Comparison of ENCODE assay signal across 8 mouse cellular contexts in genomic region chr7:25395186-25395557, GRCm38 (mm10). TPM values are rescaled to one million over a fixed set of nuclear protein-coding genes. Genes with fewer than 3 reads are reported as not detected.
DNase-seq lines count a peak whose midpoint lies in the region; ATAC-seq and TF ChIP-seq lines count a peak whose summit lies in the region.

No protein-coding gene starts in this region.

- 1% methylated on average over 22 of the region's 22 CpGs for WGBS in lung, adult 2 months
- 0% methylated on average over 22 of the region's 22 CpGs for WGBS in intestine, embryonic 15.5 days
- 0% methylated on average over 22 of the region's 22 CpGs for WGBS in midbrain, postnatal 0 days

- H3K9me3 ChIP-seq in intestine, embryonic 15.5 days, result no peaks in the 10 kb centered on the region
- no peaks in the 10 kb centered on the region for H3K9me3 ChIP-seq in midbrain, postnatal 0 days (ENCODE audit: low read length)

- peak; percentile 24 for ATAC-seq in intestine, embryonic 15.5 days
- peak; percentile 60 for ATAC-seq in midbrain, postnatal 0 days (ENCODE audit: low FRiP score)

- no peaks in the 10 kb centered on the region for H3K36me3 ChIP-seq in intestine, embryonic 15.5 days
- no peaks in the 10 kb centered on the region for H3K36me3 ChIP-seq in midbrain, postnatal 0 days (ENCODE audit: insufficient read depth, low read length)

- peaks cover 21% of the 10 kb centered on the region for H3K4me1 ChIP-seq in lung, adult 2 months (ENCODE audit: control insufficient read depth, insufficient read depth, low read length)
- H3K4me1 ChIP-seq in cortical plate, adult 2 months (ENCODE audit: control insufficient read depth, insufficient read depth, low read length), result peaks cover 8% of the 10 kb centered on the region
- H3K4me1 ChIP-seq in intestine, embryonic 15.5 days (replicated peaks), result peaks cover 36% of the 10 kb centered on the region
- H3K4me1 ChIP-seq in midbrain, postnatal 0 days (ENCODE audit: insufficient read depth, low read length), result peaks cover 4% of the 10 kb centered on the region; the same call in 1 of the 2 replicates

- TF ChIP-seq CTCF in lung, adult 2 months (IDR thresholded peaks at IDR 0.05; ENCODE audit: insufficient read depth, low read length), result no peak
- no peak for TF ChIP-seq CTCF in cortical plate, adult 2 months (IDR thresholded peaks at IDR 0.05; ENCODE audit: extremely low read depth, insufficient read depth, low read length)
- no peak for TF ChIP-seq CTCF in midbrain, postnatal 0 days (IDR thresholded peaks at IDR 0.05)

- no peak for TF ChIP-seq POLR2A in lung, adult 2 months (IDR thresholded peaks at IDR 0.05; ENCODE audit: borderline replicate concordance, extremely low read depth, low read depth, low read length)
- peak; percentile 27; the same call in 1 of the 2 replicates for TF ChIP-seq POLR2A in cortical plate, adult 2 months (IDR thresholded peaks at IDR 0.05; ENCODE audit: extremely low read depth, insufficient read depth, low read length)

- H3K27ac ChIP-seq in cortical plate, adult 2 months (ENCODE audit: insufficient read depth, low read length), result peak overlapping the region; percentile 15; the same call in 1 of the 2 replicates
- peak overlapping the region; percentile 19 for H3K27ac ChIP-seq in intestine, embryonic 15.5 days
- H3K27ac ChIP-seq in midbrain, postnatal 0 days (ENCODE audit: low read depth, low read length), result peak overlapping the region; percentile 62

- H3K9ac ChIP-seq in intestine, embryonic 15.5 days, result peak overlapping the region; percentile 60
- H3K9ac ChIP-seq in midbrain, postnatal 0 days (replicated peaks; ENCODE audit: low read length, poor library complexity, severe bottlenecking), result peak overlapping the region; percentile 61

- H3K27me3 ChIP-seq in intestine, embryonic 15.5 days (replicated peaks), result no peaks in the 10 kb centered on the region
- no peaks in the 10 kb centered on the region for H3K27me3 ChIP-seq in midbrain, postnatal 0 days (ENCODE audit: insufficient read depth, low read length)

- peak overlapping the region; percentile 71 for H3K4me2 ChIP-seq in intestine, embryonic 15.5 days (replicated peaks)
- H3K4me2 ChIP-seq in midbrain, postnatal 0 days (ENCODE audit: low read depth, low read length, poor library complexity, severe bottlenecking), result peak overlapping the region; percentile 57

- peak overlapping the region; percentile 86 for H3K4me3 ChIP-seq in lung, adult 2 months (replicated peaks; ENCODE audit: extremely low read depth, low read depth, low read length)
- peak overlapping the region; percentile 64 for H3K4me3 ChIP-seq in cortical plate, adult 2 months (ENCODE audit: insufficient read depth, low read length)
- H3K4me3 ChIP-seq in intestine, embryonic 15.5 days (replicated peaks), result peak overlapping the region; percentile 54
- peak overlapping the region; percentile 67 for H3K4me3 ChIP-seq in midbrain, postnatal 0 days (ENCODE audit: low read depth, low read length)

- DNase-seq in lung, adult 2 months, result no peak
- no peak for DNase-seq in lung, postnatal 4 days
- no peak for DNase-seq in midbrain, postnatal 0 days (ENCODE audit: low spot score)
- DNase-seq in cerebellum, adult 11 months, result no peak
- no peak for DNase-seq in cerebellum, adult 18-20 months
- no peak for DNase-seq in layer of hippocampus, postnatal 25 days (ENCODE audit: extremely low spot score in 1 of 2, low spot score in 1 of 2)

RNA-seq across cellular contexts. Expression of gene Lipe, which starts 3.3 kb away (rescaled TPM):
- polyA plus RNA-seq in lung, adult 2 months (2012; rRNA removed), result 90.2 and 103 TPM in 2 replicates
- 8.0 and 9.1 TPM in 2 replicates for polyA plus RNA-seq in cortical plate, adult 2 months (2012; rRNA removed)
- polyA plus RNA-seq in intestine, embryonic 15.5 days (2015; fragmentation: Nextera tagmentation; extraction: Ambion mirVana), result 7.0 and 8.8 TPM in 2 replicates
- total RNA-seq in midbrain, postnatal 0 days (2014; rRNA removed), result 10.6 and 11.6 TPM in 2 replicates
- 6.9 and 7.6 TPM in 2 replicates for polyA plus RNA-seq in midbrain, postnatal 0 days (2015; fragmentation: Nextera tagmentation; extraction: Ambion mirVana)
- total RNA-seq in layer of hippocampus, postnatal 25 days (2021), result 1 to 10 TPM; 7.0 to 7.8 TPM

RNA-seq across cellular contexts. Expression of gene Cxcl17, which starts 17.5 kb away (rescaled TPM):
- 41.1 and 48.0 TPM in 2 replicates for polyA plus RNA-seq in lung, adult 2 months (2012; rRNA removed)
- polyA plus RNA-seq in cortical plate, adult 2 months (2012; rRNA removed), result not detected in 2 replicates
- 0.45 TPM in 1 of 2 replicates, not detected in the other for polyA plus RNA-seq in intestine, embryonic 15.5 days (2015; fragmentation: Nextera tagmentation; extraction: Ambion mirVana)
- total RNA-seq in midbrain, postnatal 0 days (2014; rRNA removed), result not detected in 2 replicates
- 0.38 and 0.57 TPM in 2 replicates for polyA plus RNA-seq in midbrain, postnatal 0 days (2015; fragmentation: Nextera tagmentation; extraction: Ambion mirVana)
- not detected for total RNA-seq in layer of hippocampus, postnatal 25 days (2021)

RNA-seq across cellular contexts. Expression of gene Cnfn, which starts 25.6 kb away (rescaled TPM):
- polyA plus RNA-seq in lung, adult 2 months (2012; rRNA removed), result 0.53 and 1,347 TPM in 2 replicates
- polyA plus RNA-seq in cortical plate, adult 2 months (2012; rRNA removed), result not detected in 2 replicates
- 0.47 and 0.63 TPM in 2 replicates for polyA plus RNA-seq in intestine, embryonic 15.5 days (2015; fragmentation: Nextera tagmentation; extraction: Ambion mirVana)
- total RNA-seq in midbrain, postnatal 0 days (2014; rRNA removed), result not detected in 2 replicates
- polyA plus RNA-seq in midbrain, postnatal 0 days (2015; fragmentation: Nextera tagmentation; extraction: Ambion mirVana), result not detected in 2 replicates
- not detected for total RNA-seq in layer of hippocampus, postnatal 25 days (2021)

Comparison
In these comparisons a context has a peak if more than half of its experiments do, and no peak if none do; other contexts are left out.
1. RNA of gene Cxcl17, which starts 17.5 kb away (polyA plus RNA-seq): 41.1 to 48.0 TPM in lung, adult 2 months; 0.38 to 0.57 TPM in midbrain, postnatal 0 days, 0.45 TPM in intestine, embryonic 15.5 days and not detected in cortical plate, adult 2 months; every median in the first group is over 10 times any median in the second.
2. Peak in every context shown above with its lines, with median percentiles within 50 percentile points of each other: H3K4me3 ChIP-seq and H3K27ac ChIP-seq.